Mouse (Mus musculus): ENCODE results near the gene Zfp341. TPM values are rescaled to one million over a fixed set of nuclear protein-coding genes. Genes with fewer than 3 reads are reported as not detected.
A peak's percentile ranks its signal among the peaks of the same experiment; 100 is the strongest.

The Zfp341 gene
- polyA plus RNA-seq, 1 experiment from 2014 or later, result 1.8 TPM

DNA sequence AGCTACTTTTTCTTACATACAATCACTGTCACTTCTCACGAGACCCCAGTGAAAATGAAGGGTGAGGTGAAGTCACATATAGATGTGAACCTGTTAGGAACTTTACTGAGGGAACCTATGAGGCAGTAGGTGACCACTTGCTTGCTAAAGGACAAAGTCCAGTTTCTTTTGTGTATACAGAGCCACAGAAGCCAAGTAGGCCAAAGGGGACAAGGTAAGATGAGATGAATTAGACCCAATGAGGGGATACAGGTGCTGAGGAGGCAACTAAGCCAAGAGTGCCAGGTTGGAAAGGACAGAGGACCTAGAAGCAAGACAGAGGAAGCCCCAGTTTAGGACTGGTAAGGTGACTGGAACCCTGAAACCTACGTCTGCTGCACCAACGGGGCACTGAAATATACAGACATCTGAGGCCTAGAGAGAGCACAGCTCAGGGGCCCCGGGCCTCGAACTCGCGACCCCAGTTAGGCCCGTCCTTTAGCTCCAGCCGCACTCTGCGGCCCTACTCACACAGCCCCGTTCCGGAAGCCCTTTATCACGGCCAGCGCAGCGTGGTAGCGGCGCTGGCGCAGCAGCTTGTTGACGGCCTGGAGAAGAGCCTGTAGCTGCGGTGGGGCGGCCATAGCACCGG lies 10.0 kb upstream of the Zfp341 start:
- Histone ChIP-seq H3K27ac (peak overlapping the region; percentile 32), H3K36me3 (ENCODE audit: inconsistent target) (no peaks in the 10 kb centered on the region), H3K4me3 (ENCODE audit: inconsistent target) (peak overlapping the region; percentile 58), H3K79me2 (ENCODE audit: inconsistent target) (no peaks in the 10 kb centered on the region)
- WGBS (ENCODE audit: missing documents), result 4% methylated on average over 22 of the region's 22 CpGs

DNA sequence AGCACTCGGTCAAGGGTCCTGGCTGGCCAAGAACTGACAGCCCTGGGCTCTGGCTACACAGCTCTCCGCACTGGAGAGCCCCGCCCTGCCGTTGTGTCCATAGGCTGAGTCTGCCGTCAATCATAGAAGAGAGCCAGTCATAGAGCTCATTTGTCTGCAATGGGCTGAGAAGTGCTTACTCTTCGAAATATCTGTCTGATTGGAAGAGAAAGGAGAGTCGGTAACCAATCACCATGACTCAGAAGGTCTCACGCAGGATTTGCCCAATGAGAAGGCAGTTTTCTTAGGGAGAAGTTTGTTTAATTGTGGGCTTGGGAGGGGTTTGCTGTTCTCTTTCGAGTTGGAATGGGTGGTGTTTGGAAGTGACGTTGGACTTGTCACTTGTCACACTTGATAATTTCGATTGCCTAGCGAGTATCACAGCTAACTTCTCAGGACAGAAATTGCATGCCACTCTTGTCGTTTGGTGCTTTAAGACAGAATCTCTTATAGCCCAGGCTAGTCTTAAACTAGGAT lies 9.4 kb upstream of the Zfp341 start, which contains the start of gene Pxmp4:
TSS of gene Pxmp4 (minus strand) at position 71 of the 516 bp plus-strand sequence.
- WGBS (ENCODE audit: missing documents), result 0% methylated on average over 13 of the region's 13 CpGs
- Histone ChIP-seq H3K4me3 (ENCODE audit: inconsistent target) (peak within 1 kb of the TSS; percentile 58), H3K36me3 (ENCODE audit: inconsistent target) (no peaks in the 10 kb centered on the region), H3K79me2 (ENCODE audit: inconsistent target) (no peaks in the 10 kb centered on the region), H3K27ac (peak within 1 kb of the TSS; percentile 36)

DNA sequence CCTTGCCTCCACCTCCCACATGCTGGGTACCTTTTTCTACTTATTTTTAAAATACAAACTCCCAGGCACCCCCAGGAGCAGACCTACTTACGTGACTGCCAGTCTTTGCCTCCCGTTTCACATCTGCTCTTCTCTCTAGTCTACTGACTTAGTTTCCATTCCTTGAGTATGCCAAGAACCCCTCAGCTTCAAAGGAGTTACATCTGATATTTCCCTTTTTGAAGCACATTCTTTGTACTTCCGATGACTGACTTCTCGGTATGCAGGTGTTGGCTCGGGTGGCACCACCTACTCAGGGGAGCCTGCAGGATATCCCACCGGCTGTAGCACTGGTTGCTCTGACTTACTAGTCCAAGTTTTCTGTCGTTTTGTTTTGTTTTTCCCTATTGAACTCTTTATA lies 8.9 kb upstream of the Zfp341 start:
- peak overlapping the region; percentile 58 for H3K4me3 ChIP-seq (ENCODE audit: inconsistent target)
- H3K79me2 ChIP-seq (ENCODE audit: inconsistent target), result no peaks in the 10 kb centered on the region
- no peaks in the 10 kb centered on the region for H3K36me3 ChIP-seq (ENCODE audit: inconsistent target)
- 5% methylated on average over 7 of the region's 7 CpGs for WGBS (ENCODE audit: missing documents)
- H3K27ac ChIP-seq, result peak overlapping the region; percentile 36

DNA sequence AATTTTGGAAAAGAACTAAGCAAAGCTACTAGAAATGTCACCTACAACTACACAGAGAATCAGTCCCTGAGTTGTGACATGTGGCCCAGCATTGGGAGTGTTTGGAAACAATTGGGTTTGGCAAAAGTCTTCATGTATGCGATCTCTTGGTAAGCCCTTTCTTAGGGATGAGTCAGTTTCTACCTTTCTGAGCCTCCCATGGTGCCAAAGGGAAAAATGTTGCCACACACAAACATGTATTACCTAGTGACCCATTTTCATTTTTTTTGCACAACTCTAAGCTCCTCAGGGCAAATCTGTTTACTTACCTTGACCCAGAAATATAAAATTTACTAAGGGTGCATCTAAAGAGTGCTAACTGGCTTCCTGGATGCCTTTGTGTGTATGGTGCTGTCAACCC lies 6.1 kb upstream of the Zfp341 start:
- H3K4me3 ChIP-seq (ENCODE audit: inconsistent target), result no peak overlapping the region
- H3K36me3 ChIP-seq (ENCODE audit: inconsistent target), result no peaks in the 10 kb centered on the region
- H3K27ac ChIP-seq, result no peak overlapping the region
- WGBS (ENCODE audit: missing documents), result 100% methylated on average over 1 of the region's 1 CpGs
- H3K79me2 ChIP-seq (ENCODE audit: inconsistent target), result no peaks in the 10 kb centered on the region

DNA sequence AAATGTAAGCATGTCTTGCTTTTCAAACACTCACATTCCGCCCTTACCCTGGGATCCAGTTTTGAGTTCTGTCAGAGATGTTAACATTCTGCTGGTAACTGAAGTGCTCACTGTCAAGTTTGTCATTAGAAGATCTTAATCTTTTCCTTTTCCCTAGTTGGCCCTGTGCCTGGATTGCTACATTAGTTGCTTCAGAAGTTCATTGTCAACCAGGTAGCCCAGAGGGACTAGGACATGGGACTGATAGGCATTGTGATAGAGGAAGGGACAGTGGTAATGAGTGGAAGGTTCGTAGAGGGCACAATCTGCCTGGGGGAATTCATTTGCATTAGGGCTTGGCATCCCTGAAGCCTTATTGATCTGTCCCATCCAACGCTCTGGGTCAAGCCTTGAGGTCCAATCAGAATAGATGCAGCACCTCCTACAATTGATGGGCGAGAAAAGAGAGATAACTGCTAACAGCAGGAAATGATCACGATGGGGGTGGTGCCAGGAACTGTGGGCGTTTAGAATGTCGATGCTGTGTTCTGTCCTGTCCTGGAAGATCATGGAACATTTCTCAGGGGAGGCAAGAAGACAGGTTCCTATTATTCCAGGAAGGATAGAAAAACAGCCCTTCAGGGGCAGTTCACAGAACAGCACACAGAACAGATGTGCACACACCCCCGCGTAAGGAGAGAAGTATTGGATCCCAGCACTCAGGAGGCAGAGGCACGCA lies 3.9 kb upstream of the Zfp341 start:
- WGBS (ENCODE audit: missing documents), result 76% methylated on average over 9 of the region's 10 CpGs
- Histone ChIP-seq H3K4me3 (ENCODE audit: inconsistent target) (no peak overlapping the region), H3K27ac (no peak overlapping the region), H3K79me2 (ENCODE audit: inconsistent target) (no peaks in the 10 kb centered on the region), H3K36me3 (ENCODE audit: inconsistent target) (no peaks in the 10 kb centered on the region)

DNA sequence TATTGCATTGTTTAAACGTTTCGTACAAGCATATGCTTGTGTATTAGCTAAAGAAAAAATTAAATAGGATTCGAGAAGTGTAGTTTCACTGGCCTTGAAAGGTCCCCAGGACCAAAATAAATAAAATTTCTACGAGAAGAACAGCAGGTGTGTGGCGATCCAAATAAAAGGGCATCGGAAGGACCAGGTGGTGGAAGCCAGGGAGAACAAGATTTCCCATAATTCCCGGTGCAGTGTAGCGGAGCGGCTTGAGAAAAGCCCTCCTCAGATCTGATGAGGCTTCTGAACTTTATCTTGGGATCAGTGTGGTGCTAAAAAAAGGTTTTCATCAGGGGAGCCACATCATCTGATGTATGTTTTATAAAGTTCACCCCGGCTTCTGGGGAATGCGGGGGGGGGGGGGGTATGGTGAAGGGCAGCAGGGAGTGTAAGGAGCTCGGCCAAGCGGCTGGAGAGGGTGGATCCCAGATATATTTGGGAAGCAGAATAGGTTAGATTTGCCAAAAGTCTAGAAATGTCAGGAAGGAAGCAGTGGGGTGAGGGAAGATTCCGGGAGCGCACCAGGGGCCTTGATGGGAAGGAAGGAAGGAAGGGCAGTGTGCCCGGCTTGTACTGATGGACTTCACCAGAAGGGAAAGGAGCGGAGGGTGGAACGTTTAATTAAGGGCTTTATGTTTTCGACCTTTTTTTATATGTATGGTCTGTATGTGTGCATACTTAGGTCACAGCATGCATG lies 1.9 kb downstream of the Zfp341 start:
- 80% methylated on average over 19 of the region's 19 CpGs for WGBS (ENCODE audit: missing documents)
- H3K36me3 ChIP-seq (ENCODE audit: inconsistent target), result no peaks in the 10 kb centered on the region
- H3K4me3 ChIP-seq (ENCODE audit: inconsistent target), result no peak overlapping the region
- no peak overlapping the region for H3K27ac ChIP-seq
- H3K79me2 ChIP-seq (ENCODE audit: inconsistent target), result no peaks in the 10 kb centered on the region

DNA sequence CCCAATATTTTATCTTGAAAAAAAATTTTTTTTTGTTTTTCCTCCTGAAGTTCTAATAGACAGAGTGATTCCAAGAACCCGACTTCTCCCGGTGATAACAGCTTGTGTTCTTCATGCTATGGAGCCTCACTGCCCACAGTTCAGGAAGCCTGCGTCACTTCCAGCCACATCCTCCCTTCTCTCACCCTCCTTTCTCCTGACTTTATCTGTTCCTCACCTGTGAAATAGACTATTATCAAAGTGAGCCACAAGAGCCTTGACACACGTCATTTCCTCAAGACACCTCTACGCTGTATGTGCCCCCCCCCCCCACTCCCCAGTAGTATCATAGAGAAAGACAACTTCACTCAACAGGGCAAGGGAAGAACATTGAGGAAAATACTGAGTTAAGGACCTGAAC lies 2.6 kb downstream of the Zfp341 start:
- no peaks in the 10 kb centered on the region for H3K36me3 ChIP-seq (ENCODE audit: inconsistent target)
- H3K4me3 ChIP-seq (ENCODE audit: inconsistent target), result no peak overlapping the region
- no peaks in the 10 kb centered on the region for H3K79me2 ChIP-seq (ENCODE audit: inconsistent target)
- 43% methylated on average over 5 of the region's 5 CpGs for WGBS (ENCODE audit: missing documents)
- no peak overlapping the region for H3K27ac ChIP-seq

DNA sequence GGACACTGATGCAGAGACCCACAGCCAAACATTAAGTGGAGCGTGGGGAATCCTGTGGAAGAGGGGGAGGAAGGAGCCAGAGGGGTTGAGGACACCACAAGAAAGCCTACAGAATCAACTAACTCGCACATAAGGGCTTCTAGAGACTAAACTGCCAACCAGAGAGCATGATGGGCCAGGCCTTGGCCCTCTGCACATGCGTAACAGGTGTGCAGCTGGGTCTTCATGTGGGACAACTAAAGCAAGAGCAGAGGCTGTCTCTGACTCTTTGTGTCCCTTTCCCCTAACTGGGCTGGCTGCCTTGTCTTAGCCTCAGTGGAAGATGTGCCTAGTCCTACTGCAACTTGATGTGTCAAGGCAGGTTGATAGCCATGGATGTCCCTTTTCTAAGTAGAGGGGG lies 4.0 kb downstream of the Zfp341 start:
- Histone ChIP-seq H3K79me2 (ENCODE audit: inconsistent target) (no peaks in the 10 kb centered on the region), H3K4me3 (ENCODE audit: inconsistent target) (no peak overlapping the region), H3K27ac (no peak overlapping the region), H3K36me3 (ENCODE audit: inconsistent target) (no peaks in the 10 kb centered on the region)
- 98% methylated on average over 3 of the region's 3 CpGs for WGBS (ENCODE audit: missing documents)

DNA sequence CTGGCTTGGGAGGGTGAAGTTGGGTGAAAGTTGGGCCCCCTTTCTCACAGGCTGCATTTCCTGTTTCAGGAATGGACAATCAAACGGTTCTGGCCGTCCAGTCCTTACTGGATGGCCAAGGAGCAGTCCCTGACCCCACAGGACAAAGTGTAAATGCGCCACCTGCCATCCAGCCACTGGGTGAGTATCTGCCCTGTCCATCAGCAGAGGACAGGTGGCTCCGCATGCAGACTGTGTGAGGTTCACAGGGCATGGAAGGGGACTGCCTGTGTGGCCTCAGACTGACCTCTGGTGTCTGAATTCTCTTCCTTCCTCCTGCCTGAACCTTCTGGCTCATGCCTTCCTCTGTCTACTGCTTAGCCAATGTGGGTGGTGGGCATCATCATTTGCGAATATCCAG lies 8.6 kb downstream of the Zfp341 start:
- Histone ChIP-seq H3K36me3 (ENCODE audit: inconsistent target) (no peaks in the 10 kb centered on the region), H3K27ac (no peak overlapping the region), H3K4me3 (ENCODE audit: inconsistent target) (no peak overlapping the region), H3K79me2 (ENCODE audit: inconsistent target) (no peaks in the 10 kb centered on the region)
- WGBS (ENCODE audit: missing documents), result 89% methylated on average over 5 of the region's 5 CpGs

DNA sequence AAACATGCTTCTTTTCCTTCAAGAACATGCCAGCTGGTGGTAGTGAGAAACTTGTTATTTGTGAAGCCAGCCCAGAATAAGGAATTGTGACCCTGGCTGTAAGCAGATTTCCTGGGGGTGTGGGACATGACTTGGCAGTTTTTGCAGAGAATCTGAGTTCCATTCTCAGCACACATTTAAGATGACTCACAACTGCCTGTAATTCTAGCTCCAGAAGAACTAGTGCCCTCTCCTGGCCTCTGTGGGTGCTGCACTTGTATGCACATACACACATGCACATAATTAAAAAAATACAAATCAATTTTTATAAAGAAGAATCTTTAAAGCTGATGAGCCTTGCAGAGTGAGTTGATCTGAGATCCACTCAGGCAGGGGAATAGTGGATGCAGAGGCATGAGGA lies 11.0 kb downstream of the Zfp341 start:
- H3K36me3 ChIP-seq (ENCODE audit: inconsistent target), result no peaks in the 10 kb centered on the region

DNA sequence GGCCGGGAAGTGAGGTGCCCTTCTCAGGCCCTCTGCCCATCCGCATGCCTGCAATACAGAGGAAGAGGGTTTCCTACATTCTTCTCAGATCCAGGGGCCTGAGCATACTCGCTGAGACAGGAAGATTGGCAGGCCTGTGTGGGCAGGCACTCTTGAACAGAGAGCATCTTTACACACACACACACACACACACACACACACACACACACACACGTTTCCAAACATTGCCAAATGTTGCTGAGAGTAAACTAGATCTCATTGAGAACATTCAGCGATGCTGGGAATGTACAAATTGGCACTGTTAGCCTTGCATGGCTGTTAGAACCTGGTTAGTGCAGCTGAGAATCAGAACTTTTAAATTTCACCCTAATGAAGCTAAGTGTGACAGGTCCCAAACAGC lies 17.4 kb downstream of the Zfp341 start:
- Histone ChIP-seq H3K27ac (no peak overlapping the region), H3K36me3 (ENCODE audit: inconsistent target) (no peaks in the 10 kb centered on the region), H3K79me2 (ENCODE audit: inconsistent target) (no peaks in the 10 kb centered on the region), H3K4me3 (ENCODE audit: inconsistent target) (no peak overlapping the region)
- 98% methylated on average over 5 of the region's 5 CpGs for WGBS (ENCODE audit: missing documents)

More for the DNA sequence above, 11.0 kb downstream of the Zfp341 start:
- no peak overlapping the region for H3K4me3 ChIP-seq (ENCODE audit: inconsistent target)
- no peak overlapping the region for H3K27ac ChIP-seq
- no peaks in the 10 kb centered on the region for H3K79me2 ChIP-seq (ENCODE audit: inconsistent target)

DNA sequence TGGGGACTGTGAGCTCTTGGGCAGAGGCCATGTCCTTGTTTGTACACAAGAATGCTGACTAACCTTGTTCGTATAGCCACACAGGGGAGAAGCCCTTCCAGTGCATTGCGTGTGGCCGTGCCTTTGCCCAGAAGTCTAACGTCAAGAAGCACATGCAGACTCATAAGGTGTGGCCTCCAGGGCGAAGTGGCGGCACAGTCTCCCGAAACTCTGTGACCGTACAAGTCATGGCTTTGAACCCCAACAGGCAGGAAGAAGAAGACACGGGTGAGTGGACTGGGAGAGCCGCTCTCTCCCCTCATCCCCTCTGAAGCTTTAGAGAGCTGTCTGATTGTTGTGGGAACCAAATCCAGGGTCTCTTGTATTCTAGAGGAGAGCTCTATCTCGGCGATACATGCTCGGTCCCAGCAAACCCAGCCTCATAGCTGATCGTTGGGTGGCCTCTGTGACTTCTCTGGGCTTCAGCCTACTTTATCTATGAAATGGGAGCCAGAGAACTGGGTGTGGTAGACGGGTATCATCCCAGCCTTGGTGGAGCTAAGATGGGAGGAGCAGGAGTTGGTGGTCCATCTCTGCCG lies 19.2 kb downstream of the Zfp341 start:
- no peaks in the 10 kb centered on the region for H3K36me3 ChIP-seq (ENCODE audit: inconsistent target)
- no peaks in the 10 kb centered on the region for H3K79me2 ChIP-seq (ENCODE audit: inconsistent target)
- H3K4me3 ChIP-seq (ENCODE audit: inconsistent target), result no peak overlapping the region
- no peak overlapping the region for H3K27ac ChIP-seq
- WGBS (ENCODE audit: missing documents), result 95% methylated on average over 15 of the region's 16 CpGs

DNA sequence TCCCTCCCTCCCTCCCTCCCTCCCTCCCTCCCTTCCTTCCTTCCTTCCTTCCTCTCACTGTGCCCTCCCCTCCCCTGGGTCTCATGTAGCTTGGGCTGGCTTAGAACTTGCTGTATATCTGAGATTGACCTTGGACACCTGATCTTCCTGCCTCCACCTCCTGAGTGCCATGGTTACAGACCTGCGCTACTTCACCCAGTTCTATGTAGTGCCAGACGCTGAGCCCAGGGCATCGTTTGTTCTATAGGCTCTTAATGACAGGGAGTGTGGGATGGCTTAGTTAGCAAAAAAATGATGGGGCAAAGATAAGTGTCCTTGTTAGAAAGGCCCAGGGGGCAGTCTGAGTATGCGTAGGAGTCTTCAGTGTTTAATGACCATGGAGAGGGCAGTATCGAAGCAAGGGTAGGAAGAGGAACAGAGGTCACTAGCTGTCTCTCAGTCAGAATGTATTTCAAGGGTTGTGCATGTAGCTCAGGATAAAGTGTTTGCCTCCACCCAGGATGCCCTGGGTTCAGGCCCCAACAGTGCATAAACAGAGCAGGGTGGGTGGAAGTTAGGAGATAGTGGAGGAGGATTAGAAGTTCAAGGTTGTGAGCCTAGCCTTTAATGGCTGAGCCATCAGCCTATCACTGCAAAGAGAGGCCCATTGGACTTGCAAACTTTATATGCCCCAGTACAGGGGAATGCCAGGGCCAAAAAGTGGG lies 20.1 kb downstream of the Zfp341 start:
- no peak overlapping the region for H3K27ac ChIP-seq
- H3K36me3 ChIP-seq (ENCODE audit: inconsistent target), result peaks cover 6% of the 10 kb centered on the region
- 100% methylated on average over 5 of the region's 5 CpGs for WGBS (ENCODE audit: missing documents)
- H3K4me3 ChIP-seq (ENCODE audit: inconsistent target), result no peak overlapping the region
- no peaks in the 10 kb centered on the region for H3K79me2 ChIP-seq (ENCODE audit: inconsistent target)

DNA sequence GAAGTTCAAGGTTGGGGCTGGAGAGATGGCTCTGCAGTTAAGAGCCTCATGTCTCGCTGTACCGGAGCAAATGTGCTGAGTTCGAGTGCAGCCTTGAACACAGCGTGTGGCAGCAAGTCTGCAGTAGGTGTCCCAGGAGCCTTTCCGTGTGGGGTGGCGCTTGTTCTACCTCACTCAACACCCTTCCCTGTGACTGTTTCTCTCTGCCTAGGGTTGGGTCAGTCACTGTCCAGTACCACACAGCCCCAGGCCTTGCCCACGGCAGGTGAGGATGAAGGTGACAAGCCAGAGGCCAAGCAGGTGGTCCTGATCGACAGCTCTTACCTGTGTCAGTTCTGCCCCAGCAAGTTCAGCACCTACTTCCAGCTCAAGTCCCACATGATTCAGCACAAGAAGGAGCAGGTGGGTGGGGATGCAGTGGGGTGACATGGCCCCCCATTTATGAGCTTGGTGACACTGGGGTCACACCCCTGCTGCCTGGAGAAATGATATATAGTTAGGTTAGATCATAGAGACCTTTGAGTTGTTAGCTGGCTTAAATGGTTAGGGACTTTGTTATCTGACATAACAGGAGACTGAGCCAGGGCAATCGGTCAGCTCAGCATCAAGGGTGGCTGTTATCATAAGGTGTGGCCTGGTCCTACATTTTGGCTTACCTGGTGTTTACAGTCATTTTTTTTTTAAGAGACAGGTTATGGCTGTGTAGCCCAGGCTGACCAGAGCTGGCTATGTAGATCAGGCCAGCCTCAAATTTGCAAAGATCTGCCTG lies 21.0 kb downstream of the Zfp341 start:
- H3K27ac ChIP-seq, result no peak overlapping the region
- WGBS (ENCODE audit: missing documents), result 96% methylated on average over 9 of the region's 9 CpGs
- H3K36me3 ChIP-seq (ENCODE audit: inconsistent target), result peaks cover 10% of the 10 kb centered on the region
- H3K4me3 ChIP-seq (ENCODE audit: inconsistent target), result no peak overlapping the region
- H3K79me2 ChIP-seq (ENCODE audit: inconsistent target), result no peaks in the 10 kb centered on the region
